Mouse (Mus musculus) urinary bladder, postnatal 14 days (tissue): ENCODE measurements around the gene Plxnb2.

Source experiments
- DNase-seq: peaks from one replicate; pipeline ENCODE4 v3.0.0; 2021; ENCODE audit warnings: low spot score

Gene Plxnb2

GRCm38 (mm10) chr15:89179630-89179964 is 991 bp downstream of the Plxnb2 start:
- DNase-seq: no peak

- peak; percentile 88 for DNase-seq
Measured at GRCm38 (mm10) chr15:89178954-89179629, 1.5 kb downstream of the Plxnb2 start.

- DNase-seq: no peak
Measured at GRCm38 (mm10) chr15:89178260-89178860, 2.2 kb downstream of the Plxnb2 start.

- no peak for DNase-seq
Measured at GRCm38 (mm10) chr15:89177576-89178259, 2.9 kb downstream of the Plxnb2 start.

GRCm38 (mm10) chr15:89177121-89177520 is 3.5 kb downstream of the Plxnb2 start:
- DNase-seq: peak; percentile 90

- DNase-seq: no peak
Measured at GRCm38 (mm10) chr15:89175411-89176155, 5.0 kb downstream of the Plxnb2 start.

GRCm38 (mm10) chr15:89174889-89175339 is 5.7 kb downstream of the Plxnb2 start:
- no peak for DNase-seq

- peak; percentile 69 for DNase-seq
Measured at GRCm38 (mm10) chr15:89173906-89174214, 6.7 kb downstream of the Plxnb2 start.

GRCm38 (mm10) chr15:89173024-89173905 is 7.3 kb downstream of the Plxnb2 start:
- DNase-seq: no peak

GRCm38 (mm10) chr15:89172276-89172935 is 8.2 kb downstream of the Plxnb2 start:
- no peak for DNase-seq

- DNase-seq: no peak
Measured at GRCm38 (mm10) chr15:89171526-89172051, 9.0 kb downstream of the Plxnb2 start.

GRCm38 (mm10) chr15:89170102-89170501 is 10.5 kb downstream of the Plxnb2 start:
- no peak for DNase-seq

- peak; percentile 90 for DNase-seq
Measured at GRCm38 (mm10) chr15:89169431-89169830, 11.2 kb downstream of the Plxnb2 start.

- no peak for DNase-seq
Measured at GRCm38 (mm10) chr15:89168922-89169321, 11.7 kb downstream of the Plxnb2 start.

- no peak for DNase-seq
Measured at GRCm38 (mm10) chr15:89165478-89165877, 15.1 kb downstream of the Plxnb2 start.

GRCm38 (mm10) chr15:89161397-89161796 is 19.2 kb downstream of the Plxnb2 start:
- DNase-seq: peak; percentile 80

GRCm38 (mm10) chr15:89158516-89158915 is 22.1 kb downstream of the Plxnb2 start:
- DNase-seq: no peak

- DNase-seq: peak; percentile 68
Measured at GRCm38 (mm10) chr15:89157954-89158353, 22.6 kb downstream of the Plxnb2 start.

GRCm38 (mm10) chr15:89152312-89152711 is 28.3 kb downstream of the Plxnb2 start:
- DNase-seq: no peak

- no peak for DNase-seq
Measured at GRCm38 (mm10) chr15:89150041-89150390, 30.6 kb downstream of the Plxnb2 start.
